Mouse (Mus musculus) mouse embryonic stem cell (cell line): ENCODE results near the gene Ces4a.
"Not testable (repeated sequence)": the region's sequence is repeated elsewhere in the genome, so short reads cannot be mapped to it uniquely, and the experiment has no call there.

Experiments used
- in situ Hi-C, 2 experiments: fragments of 300-500 bp; cut with MboI; formaldehyde crosslinking; loops; 1 replicate in 1 of 2; 3 replicates in 1 of 2; pipeline ENCODE4 v1.14.3; 2019 to 2020; ENCODE audit warnings: low sequenced_read_pairs in 2 of 2, low pct_unique_long_range_greater_than_20kb in 1 of 2, mixed read lengths in 1 of 2; ENCODE audit not compliant: unreplicated experiment in 1 of 2

The Ces4a gene

DNA sequence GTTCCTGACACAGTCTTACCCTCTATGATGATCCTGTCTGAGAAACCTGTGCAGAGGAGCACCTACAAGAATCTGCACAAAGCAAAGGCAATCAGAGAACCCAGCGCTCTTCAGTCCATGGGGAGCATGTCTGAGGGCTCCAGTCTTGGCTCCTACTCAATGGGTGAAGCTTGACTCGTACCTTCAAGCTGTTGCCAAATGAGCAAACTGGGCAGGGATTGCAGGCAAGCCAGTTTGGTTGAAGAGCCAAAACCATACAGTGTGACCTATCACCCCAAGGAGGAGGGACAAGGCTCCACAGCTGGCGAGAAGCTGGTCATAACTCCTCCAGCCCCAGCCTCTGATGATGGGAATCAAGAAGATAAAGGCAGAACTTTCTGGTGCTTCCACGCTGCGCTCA, at the start of gene Ces4a:
Ces4a (plus strand) TSS at position 292 of the 400 bp plus-strand sequence.
- in situ Hi-C loops: loop anchor here in 1 of 2 experiments (10.0 kb wide), 1 partner anchor 153 kb away; the partner anchor contains the start of gene 4931428F04Rik

DNA sequence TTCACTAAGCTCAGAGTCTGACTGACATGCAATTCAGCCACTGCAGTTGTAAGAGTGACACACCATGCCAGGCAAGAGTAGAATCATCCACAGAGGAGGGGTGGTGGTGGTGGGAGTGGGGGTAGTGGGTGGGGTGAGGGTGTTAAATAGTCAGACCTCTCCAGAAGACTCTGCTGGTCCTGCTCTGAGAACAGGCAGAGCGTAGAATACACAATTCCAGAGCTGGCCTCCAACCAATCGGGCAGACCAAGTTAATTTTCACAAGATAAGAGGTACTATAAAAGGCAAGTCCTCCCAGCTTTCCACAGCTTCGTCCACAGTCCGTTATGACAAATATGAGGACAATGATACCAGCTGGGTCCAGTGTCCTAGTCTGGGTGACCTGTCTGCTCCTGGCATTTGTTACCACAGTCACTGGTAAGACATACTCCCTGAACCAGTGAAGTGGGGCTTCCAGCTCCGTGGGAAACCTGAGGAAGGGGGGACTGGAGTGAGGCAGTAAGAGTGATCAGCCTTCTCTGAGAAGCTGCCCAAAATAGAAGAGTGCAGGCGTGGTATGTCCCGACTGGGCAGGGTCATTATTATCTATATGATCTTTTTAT, 48.0 kb upstream of the Ces4a start, which contains the start of gene Ces3b:
Ces3b (plus strand) TSS at position 305 of the 602 bp plus-strand sequence.
- in situ Hi-C loops: no loop called here

DNA sequence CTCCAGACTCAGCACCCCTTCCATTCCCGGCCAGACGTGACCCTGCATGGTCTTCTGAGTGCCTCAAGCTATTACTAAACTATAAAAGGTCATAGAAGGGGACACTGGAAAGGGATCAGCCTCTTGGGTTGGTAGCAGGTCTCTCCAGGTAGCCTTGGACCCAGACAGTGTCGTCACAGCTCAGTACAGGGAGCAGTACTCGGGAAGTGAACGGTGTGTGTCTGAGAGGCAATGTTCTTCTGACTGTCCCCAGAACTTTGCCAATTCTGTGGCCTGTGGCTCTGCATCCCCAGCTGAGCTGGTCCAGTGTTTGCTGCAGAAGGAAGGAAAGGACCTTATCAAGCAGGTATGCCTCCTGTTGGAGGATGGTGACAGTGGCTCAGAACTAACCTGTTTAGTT, 43.4 kb upstream of the Ces4a start:
- in situ Hi-C loops: not testable (repeated sequence)

DNA sequence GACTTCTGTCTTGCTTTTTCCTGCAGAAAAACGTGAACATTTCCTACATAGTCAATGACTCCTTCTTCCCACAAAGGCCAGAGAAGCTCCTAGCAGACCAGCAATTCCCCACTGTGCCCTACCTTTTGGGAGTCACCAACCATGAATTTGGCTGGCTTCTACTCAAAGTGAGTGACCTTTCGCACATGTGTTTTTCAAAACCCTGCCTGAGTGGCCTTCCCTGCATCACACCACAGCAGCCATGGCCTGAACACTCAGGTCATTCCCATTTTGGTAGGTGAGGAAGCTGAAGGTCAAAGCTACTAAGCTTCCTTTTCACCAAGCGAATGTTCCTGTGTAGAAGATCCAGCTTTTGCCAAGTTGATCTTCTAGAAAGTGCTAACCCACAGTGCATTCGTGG, 43.0 kb upstream of the Ces4a start:
- in situ Hi-C loops: no loop called here

DNA sequence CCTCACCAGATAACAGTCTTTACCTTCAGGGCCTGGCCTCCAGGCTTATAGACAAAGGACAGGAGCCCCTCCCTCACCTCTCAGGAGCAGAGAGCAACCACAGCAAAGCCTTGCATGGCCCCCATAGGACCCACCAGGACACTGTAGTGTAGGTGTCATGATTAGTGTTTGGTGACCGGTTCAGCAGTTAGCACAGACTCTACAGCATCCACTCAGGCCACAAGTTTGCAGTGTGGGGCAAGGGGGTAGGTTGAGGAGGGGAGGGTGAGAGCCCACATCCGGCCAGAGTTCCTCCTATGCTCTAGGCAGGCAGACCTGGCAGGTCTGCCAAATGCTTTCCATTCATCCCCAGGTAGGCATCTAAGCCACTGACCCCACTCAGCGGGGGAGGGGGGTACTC, 37.6 kb upstream of the Ces4a start:
- in situ Hi-C loops: no loop called here

DNA sequence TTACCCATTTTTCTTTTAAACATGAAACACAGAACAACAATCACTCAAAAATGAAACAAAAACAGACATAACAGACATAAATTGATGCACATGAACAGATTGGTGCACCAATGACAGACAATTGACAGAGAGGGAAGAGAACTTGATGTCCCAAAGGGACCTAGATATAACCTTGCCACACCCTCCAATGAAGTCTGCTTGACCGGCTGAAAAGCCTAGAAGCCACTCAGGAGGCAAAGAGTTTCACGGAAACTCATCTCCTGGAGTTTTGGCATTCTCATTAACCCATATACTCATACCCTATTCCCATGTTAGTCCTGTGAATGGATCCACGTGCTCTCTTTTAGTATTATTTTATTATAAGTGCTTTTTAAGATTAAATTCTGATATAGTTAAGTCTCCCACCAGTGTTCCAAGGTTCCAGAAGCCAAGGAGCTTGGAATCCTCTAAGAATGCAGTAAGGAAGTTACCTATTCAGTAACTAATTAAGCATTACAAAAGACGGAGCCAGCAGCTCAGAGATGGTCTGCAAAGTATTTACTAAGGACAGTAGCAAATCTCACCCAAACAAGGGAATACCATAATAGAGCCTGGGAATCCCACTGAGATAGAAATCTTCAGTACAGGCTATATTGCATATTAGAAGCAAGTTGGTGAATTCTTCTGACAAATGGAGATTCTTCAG, 29.4 kb upstream of the Ces4a start:
- in situ Hi-C loops: not testable (repeated sequence)

DNA sequence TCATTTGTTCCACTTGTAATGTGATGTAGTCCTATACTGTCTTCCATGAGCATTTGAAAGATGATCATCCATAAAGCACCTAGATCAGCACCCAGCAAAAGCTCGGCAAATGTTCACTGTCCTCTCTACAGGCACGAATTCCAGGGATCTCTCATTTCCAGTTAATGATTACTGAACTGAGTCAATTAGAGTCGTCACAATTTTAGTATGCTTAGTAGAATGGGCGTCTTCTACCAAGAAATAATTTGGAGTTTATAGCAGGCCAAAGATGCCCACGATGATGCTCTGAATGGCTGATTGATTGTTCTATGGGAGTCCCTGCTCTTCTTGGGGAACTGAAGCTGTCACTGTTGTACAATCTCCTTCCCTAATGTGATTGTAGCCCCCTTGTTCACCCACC, 27.9 kb upstream of the Ces4a start:
- in situ Hi-C loops: not testable (repeated sequence)

DNA sequence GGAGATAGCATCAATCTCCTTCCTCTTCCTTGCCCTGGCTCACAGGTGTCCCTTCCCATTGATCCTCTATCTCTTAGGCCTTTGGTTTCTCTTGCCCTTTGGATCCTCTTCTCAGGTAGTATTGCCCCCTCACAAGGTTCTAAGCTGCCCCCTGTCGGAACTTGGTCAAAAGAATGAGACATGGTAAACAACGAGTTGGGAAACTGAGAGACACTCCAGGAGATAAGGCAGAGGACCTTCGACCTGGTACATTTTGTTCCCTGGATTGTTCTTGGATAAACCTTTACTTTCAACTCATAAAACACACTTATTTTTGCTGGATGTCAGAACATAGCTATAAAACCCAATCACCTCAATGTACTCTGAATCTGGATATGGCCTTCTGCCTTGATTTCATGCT, 27.4 kb upstream of the Ces4a start:
- in situ Hi-C loops: no loop called here

DNA sequence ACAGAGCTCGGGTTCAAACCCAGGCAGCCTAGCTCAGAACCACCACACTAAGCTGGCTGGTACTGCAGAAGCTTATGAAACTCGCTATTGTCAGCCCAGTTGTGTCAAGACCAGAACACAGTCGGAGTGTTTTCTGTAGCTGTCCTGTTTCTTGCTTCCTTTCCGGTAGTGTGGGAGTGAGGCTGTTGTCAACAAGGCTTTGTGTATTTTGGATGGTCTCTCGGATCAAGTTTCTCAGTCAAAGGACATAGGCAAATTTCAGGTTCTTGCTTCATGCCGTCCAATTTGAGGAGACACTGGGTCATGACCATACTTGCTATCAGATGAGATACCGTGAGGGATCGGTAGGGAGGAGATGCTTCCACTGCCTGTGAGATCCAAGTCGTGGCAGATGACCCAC, 1.7 kb upstream of the Ces4a start:
- in situ Hi-C loops: loop anchor here (10.0 kb wide), 1 partner anchor 155 kb away; the partner anchor contains the start of gene 4931428F04Rik (in 2 of the 2)

DNA sequence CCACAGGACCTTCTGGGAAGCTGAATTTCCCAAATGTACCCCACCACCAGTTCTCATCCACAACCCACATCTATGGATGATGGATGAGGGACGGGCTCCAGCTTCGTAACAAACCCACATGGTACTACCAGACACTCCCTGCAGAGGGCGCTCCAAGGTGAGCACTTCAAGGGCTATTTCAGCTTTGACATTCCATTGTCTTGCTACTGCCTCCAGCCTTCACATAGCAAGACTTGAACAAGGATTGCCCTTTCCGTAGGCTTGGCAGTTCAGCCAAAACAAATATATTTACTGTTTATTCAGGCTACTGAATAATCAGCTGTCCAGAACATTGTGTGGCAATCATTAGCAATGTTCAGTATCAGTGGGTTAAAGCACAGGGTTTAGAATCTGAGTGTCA, 6.8 kb downstream of the Ces4a start:
- in situ Hi-C loops: loop anchor here in 1 of 2 experiments (10.0 kb wide), 1 partner anchor 146 kb away; the partner anchor contains the start of gene 4931428F04Rik

DNA sequence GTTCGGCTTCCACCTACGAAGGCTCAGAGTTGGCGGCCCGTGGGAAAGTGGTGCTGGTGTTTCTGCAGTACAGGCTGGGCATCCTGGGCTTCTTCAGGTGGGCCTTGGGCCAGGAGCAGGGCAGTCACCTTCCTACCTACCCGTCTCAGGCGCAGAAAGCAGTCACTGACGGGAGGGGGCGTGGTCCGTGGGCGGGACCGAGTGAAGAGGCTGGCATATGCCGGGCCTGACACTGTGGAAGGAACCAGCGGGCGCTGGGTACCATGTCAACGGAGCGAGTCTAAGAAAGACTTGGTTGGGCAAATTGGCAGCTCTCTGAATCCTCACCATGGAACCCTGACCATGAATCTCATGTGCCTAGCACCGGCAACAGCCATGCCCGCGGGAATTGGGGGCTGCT, 10.8 kb downstream of the Ces4a start:
- in situ Hi-C loops: no loop called here

DNA sequence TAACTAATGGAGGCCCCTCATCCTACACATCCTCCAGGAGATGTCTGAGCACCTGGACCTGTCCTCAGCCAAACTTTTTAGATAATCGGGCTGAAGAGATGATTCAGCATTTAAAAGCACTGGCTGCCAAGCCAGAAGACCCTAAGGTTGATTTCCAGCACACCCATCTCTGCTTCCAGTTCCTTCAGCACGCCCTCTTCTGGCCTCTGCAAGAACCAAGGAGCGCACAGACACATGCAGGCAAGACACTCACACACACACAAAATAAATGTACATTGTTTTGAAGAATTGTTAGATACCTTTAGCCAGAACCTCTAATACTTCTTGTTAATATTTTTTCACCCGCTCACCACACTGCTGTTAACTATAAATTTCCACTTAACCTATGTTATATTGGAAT, 20.1 kb downstream of the Ces4a start:
- in situ Hi-C loops: no loop called here

DNA sequence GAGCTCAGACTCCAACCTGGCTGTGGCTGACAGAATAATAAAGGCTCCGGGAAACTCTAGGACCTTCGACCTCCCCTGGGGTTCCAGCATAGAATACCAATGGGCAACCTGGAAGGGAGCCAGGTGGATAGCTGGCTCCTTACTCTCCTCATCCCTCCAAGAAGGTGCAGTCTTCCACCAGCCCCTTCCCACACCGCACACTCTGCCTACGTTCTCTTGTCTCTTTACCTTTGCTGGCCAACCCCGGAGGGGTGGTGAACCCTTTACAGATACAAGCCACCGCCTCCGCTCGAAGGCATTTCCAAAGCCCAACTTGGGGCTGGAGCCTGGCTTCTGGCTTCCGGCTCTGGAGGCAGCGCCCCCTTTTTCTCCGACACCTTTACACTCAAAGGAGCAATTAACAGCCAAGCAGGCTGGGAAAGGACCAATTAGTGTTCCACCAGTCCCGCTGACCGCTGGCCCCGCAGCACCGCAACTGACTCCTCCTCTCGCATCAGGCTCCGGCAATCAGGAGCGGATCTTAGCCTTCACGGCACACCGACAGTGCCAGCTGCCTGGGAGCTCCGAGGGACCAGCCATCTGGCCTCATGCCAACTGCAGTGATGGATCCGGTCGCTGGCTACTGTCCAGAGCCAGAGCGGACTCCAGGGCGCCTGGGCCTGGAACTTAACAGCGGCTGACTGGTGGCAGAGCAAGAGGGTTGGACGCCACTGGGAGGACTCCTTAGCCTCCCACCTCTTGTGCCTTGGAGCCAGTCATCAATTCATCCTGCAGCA, 21.2 kb downstream of the Ces4a start:
- in situ Hi-C loops: no loop called here

DNA sequence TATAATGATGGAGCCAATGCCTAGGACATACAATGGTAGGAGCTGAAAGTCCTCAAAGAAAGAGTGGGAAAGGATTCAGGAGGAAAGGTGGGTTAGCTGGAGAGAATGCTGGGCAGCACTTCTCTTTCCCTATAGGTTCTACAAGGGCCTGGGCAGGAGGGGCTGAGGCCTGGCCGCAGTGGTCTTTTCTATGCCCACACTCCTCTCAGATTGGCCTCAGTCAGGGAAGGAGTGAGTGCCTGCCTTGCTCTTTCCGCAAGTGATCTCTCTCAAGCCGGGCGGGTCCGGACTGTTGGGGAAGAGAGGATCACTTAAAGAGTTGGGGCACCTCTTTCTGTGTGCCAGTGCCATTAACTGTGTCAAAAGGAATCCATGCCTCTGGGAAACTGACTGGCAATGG, 22.7 kb downstream of the Ces4a start:
- in situ Hi-C loops: no loop called here

DNA sequence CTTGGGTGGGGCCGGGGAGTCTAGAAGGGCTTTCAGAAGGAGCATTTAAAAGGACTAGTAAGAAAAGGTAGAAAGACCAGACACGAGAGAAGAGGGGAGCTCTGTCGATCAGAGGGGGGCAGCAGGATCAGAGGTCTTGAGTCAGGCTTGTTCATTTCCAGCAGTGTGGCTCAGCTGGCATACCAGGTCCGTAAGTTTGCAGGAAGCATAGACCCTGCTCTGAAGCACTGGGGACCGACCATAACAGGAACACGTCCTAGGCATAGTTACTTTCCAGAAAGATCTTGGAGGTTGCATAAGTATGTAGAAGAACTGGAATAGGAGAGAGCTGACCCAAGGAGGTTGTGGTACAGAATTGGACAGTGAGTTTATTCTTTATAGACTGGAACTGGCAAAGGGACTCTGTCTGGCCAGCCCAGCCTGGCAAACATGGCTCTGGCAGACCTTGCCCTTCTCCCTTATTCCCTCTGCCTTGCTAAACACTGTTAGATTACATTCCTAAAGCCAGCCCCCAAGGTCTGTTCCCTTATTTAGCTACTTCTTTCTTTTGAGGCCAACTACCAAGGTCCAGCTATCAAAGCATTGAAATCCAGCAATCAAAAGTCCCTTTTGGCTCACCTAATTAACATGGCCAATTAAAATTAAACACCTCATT, 23.6 kb downstream of the Ces4a start:
- in situ Hi-C loops: no loop called here

DNA sequence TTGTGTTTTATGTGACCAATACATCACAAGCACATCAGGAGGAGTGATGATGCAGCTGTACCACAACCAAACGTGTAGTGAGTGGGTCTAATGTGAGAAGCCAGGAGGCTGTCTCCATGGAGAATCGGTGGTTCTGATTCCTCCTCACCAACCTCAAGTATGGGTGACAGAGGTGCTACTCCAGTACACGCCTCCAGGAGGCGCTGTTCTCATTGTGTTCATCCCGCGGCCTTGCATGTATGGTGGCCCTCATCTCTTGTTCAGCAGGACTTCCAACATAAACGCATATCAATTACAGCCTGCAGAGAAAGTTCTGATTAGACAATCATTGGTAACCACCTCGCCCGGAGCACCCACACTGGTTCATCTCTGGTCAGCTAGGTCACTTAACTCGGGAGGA, 26.0 kb downstream of the Ces4a start:
- in situ Hi-C loops: no loop called here

DNA sequence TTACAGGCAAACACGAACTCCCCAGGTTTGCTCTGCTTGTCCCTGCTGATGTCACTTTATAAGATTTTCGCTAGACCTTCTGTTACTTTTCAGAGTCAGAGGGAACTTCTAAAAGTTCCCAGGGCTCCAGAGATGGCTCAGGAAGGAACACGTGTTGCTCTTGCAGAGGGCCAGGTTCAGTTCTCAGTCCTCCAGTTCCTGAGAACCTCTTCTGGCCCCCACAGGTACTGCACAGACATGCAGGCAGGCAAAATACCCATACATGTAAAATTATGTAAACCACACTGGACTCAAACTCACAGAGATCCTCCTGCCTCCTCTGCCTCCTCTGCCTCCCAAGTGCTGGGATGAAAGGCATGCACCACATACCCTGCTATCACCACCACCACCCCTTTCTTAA, 26.5 kb downstream of the Ces4a start:
- in situ Hi-C loops: no loop called here

DNA sequence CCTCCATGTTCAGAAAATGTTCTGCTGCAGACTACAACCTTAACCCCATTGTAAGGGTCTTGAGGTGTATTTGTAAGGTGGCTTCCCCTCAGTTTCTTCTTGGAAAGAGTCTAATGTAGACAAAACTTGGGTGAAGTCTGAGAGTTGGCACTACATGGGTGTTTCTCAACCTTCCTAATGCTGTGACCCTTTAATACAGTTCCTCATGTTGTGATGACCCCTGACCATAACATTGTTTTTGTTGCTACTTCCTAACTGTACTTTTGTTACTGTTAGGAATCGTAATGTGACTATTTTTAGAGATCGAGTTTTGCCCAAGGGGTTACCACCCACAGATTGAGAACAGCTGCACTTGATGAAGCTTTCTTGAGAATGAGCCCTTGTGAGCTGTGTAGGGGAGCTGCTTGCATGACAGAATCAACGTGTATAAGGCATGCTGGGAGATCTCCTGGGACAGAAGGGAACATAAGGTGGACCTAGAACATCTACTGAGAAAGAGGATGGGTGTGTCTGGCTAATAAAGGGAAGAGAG, 29.6 kb downstream of the Ces4a start:
- in situ Hi-C loops: no loop called here
